Mouse (Mus musculus) brain, embryonic 14.5 days (tissue): ENCODE results near the gene Majin.

ENCODE experiments used
- CTCF ChIP-seq: fragments of 200-500 bp; IDR thresholded peaks from 2 replicates; pipeline ENCODE4 v1.5.1; 2012; ENCODE audit warnings: inconsistent platforms, mild to moderate bottlenecking, moderate library complexity, borderline replicate concordance; ENCODE audit not compliant: insufficient read depth, insufficient read length; ENCODE audit errors: extremely low read depth
- POLR2A ChIP-seq: fragments of 200-500 bp; IDR thresholded peaks from 2 replicates; pipeline ENCODE4 v1.6.1; 2012; ENCODE audit warnings: mild to moderate bottlenecking, inconsistent platforms, borderline replicate concordance; ENCODE audit not compliant: poor library complexity, insufficient read depth, insufficient read length, severe bottlenecking; ENCODE audit errors: extremely low read depth

GRCm38 (mm10) chr19:6272738-6273137 lies 88.5 kb downstream of the Majin start:
- TF ChIP-seq CTCF (no peak), POLR2A (no peak)
